Mouse (Mus musculus) megakaryocyte, adult 5-6 weeks (primary cell): ENCODE results near the gene Cntn1. TPM values are rescaled to one million over a fixed set of nuclear protein-coding genes. Genes with fewer than 3 reads are reported as not detected.

Source experiments
- ATAC-seq: 2 replicates; pipeline ENCODE4 v1.8.0; 2016; ENCODE audit warnings: mild to moderate bottlenecking, inconsistent platforms; ENCODE audit not compliant: poor library complexity, severe bottlenecking
- total RNA-seq, 2 experiments: library from RNA; stranded (forward) in 1 of 2; stranded (reverse) in 1 of 2; fragments of 153-499, 151-499 nt in 1 of 2; fragments of 221-1000, 200-1000 nt in 1 of 2; gene quantifications; 2 replicates each; pipeline versions ENCODE4 v1.2.3 to v1.2.4; 2015 to 2017

Gene Cntn1
- total RNA-seq, 2 experiments from 2014 or later, result not detected

- no peak for ATAC-seq
These were observed 83.3 kb downstream of the Cntn1 start for GRCm38 (mm10) chr15:92134254-92134653.

GRCm38 (mm10) chr15:92137026-92137425 lies 86.1 kb downstream of the Cntn1 start:
- ATAC-seq, result no peak

- no peak for ATAC-seq
These were observed 91.0 kb downstream of the Cntn1 start for GRCm38 (mm10) chr15:92141972-92142371.

- no peak for ATAC-seq
These were observed 104.0 kb downstream of the Cntn1 start for GRCm38 (mm10) chr15:92154921-92155320.

GRCm38 (mm10) chr15:92160855-92161162 lies 109.8 kb downstream of the Cntn1 start:
- no peak for ATAC-seq

- ATAC-seq, result no peak
These were observed 110.4 kb downstream of the Cntn1 start for GRCm38 (mm10) chr15:92161163-92162025.

- ATAC-seq, result no peak
These were observed 111.9 kb downstream of the Cntn1 start for GRCm38 (mm10) chr15:92162835-92163234.

- no peak for ATAC-seq
These were observed 113.2 kb downstream of the Cntn1 start for GRCm38 (mm10) chr15:92164127-92164526.

GRCm38 (mm10) chr15:92166266-92166665 lies 115.3 kb downstream of the Cntn1 start:
- no peak for ATAC-seq

GRCm38 (mm10) chr15:92175739-92176138 lies 124.8 kb downstream of the Cntn1 start:
- no peak for ATAC-seq

GRCm38 (mm10) chr15:92177413-92177812 lies 126.4 kb downstream of the Cntn1 start:
- ATAC-seq, result no peak

- ATAC-seq, result no peak
These were observed 134.5 kb downstream of the Cntn1 start for GRCm38 (mm10) chr15:92185484-92185883.

- no peak for ATAC-seq
These were observed 139.0 kb downstream of the Cntn1 start for GRCm38 (mm10) chr15:92190000-92190399.

GRCm38 (mm10) chr15:92200326-92200985 lies 149.5 kb downstream of the Cntn1 start:
- no peak for ATAC-seq

- no peak for ATAC-seq
These were observed 155.7 kb downstream of the Cntn1 start for GRCm38 (mm10) chr15:92206695-92207094.

- no peak for ATAC-seq
These were observed 158.8 kb downstream of the Cntn1 start for GRCm38 (mm10) chr15:92209778-92210177.

- no peak for ATAC-seq
These were observed 159.7 kb downstream of the Cntn1 start for GRCm38 (mm10) chr15:92210486-92211235.

- no peak for ATAC-seq
These were observed 164.9 kb downstream of the Cntn1 start for GRCm38 (mm10) chr15:92215841-92216240.

- ATAC-seq, result no peak
These were observed 170.5 kb downstream of the Cntn1 start for GRCm38 (mm10) chr15:92221446-92221845.

- ATAC-seq, result no peak
These were observed 180.4 kb downstream of the Cntn1 start for GRCm38 (mm10) chr15:92231386-92231785.

GRCm38 (mm10) chr15:92235836-92236235 lies 184.9 kb downstream of the Cntn1 start:
- no peak for ATAC-seq
